8 mouse cellular contexts compared by ENCODE assay signal in the genomic region with DNA sequence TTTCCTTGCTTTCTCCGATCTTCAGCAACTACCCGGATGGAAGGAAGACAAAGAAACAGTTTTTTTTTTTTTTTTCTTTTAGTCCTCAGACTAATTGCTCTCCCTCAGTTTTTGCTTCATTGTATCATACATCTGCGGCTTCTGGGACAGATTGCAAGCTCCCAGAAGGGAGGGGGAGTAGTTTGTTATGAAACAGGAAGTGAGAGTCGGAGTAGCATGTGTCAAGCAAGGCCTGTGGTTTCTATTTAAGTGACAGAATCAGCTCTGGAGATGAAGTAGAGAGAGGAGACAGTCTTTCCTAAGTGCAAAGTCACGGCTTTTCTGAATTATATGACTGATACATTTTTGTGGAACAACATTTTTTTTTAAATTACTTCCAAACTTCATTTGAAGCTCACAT.
DNase-seq lines count a peak whose midpoint lies in the region; TF ChIP-seq lines count a peak whose summit lies in the region.

No protein-coding gene starts in this region.

- peak overlapping the region; percentile 72 for H3K27ac ChIP-seq in gastrocnemius, adult 2 months
- peak overlapping the region; percentile 66; the same call in 1 of the 2 replicates for H3K27ac ChIP-seq in cortical plate, adult 2 months (ENCODE audit: insufficient read depth, low read length)
- H3K27ac ChIP-seq in macrophage, result peak overlapping the region; percentile 42

- peaks cover 16% of the 10 kb centered on the region for H3K4me1 ChIP-seq in cortical plate, adult 2 months (ENCODE audit: control insufficient read depth, insufficient read depth, low read length)

- no peaks in the 10 kb centered on the region for H3K36me3 ChIP-seq in macrophage (ENCODE audit: inconsistent target)

- no peak for TF ChIP-seq POLR2A in cortical plate, adult 2 months (IDR thresholded peaks at IDR 0.05; ENCODE audit: extremely low read depth, insufficient read depth, low read length)

- DNase-seq in gastrocnemius, adult 2 months, result no peak
- no peak for DNase-seq in gastrocnemius, postnatal 10 days
- DNase-seq in 416B (ENCODE audit: low read depth), result peak; percentile 91
- no peak for DNase-seq in adrenal gland, postnatal 36 days
- DNase-seq in adrenal gland, adult 8-10 months, result no peak
- DNase-seq in embryo, embryonic 10 days (ENCODE audit: low spot score), result no peak

- WGBS in macrophage (ENCODE audit: missing documents), result 1% methylated on average over 5 of the region's 5 CpGs

- no peak for TF ChIP-seq CTCF in gastrocnemius, adult 2 months (IDR thresholded peaks at IDR 0.05)
- TF ChIP-seq CTCF in cortical plate, adult 2 months (IDR thresholded peaks at IDR 0.05; ENCODE audit: extremely low read depth, insufficient read depth, low read length), result no peak

- intact Hi-C loops in gastrocnemius, adult 2 months (cut with DNase I), result loop anchor here (10.0 kb wide), 1 partner anchor 403 kb away; no protein-coding TSS in a partner anchor

- no peak overlapping the region for H3K4me3 ChIP-seq in gastrocnemius, adult 2 months
- no peak overlapping the region for H3K4me3 ChIP-seq in cortical plate, adult 2 months (ENCODE audit: insufficient read depth, low read length)
- H3K4me3 ChIP-seq in macrophage (ENCODE audit: inconsistent target), result no peak overlapping the region

- no peaks in the 10 kb centered on the region for H3K79me2 ChIP-seq in macrophage (ENCODE audit: inconsistent target)
